Mouse (Mus musculus) cortical plate, adult 2 months (tissue): Measurements from ENCODE around the gene Coq6.

ENCODE experiments used
- CTCF ChIP-seq: fragments of 200-500 bp; IDR thresholded peaks from 2 replicates; pipeline ENCODE4 v1.5.1; 2011; ENCODE audit warnings: mild to moderate bottlenecking, control low read depth, low read length; ENCODE audit not compliant: insufficient read depth; ENCODE audit errors: extremely low read depth
- POLR2A ChIP-seq: fragments of 200-500 bp; IDR thresholded peaks from 2 replicates; pipeline ENCODE4 v1.6.1; 2011; ENCODE audit warnings: mild to moderate bottlenecking, low read length, control low read depth; ENCODE audit not compliant: insufficient read depth; ENCODE audit errors: extremely low read depth

- TF ChIP-seq CTCF = no peak
- TF ChIP-seq POLR2A = no peak
Measured at GRCm38 (mm10) chr12:84400653-84401052, 39.2 kb downstream of the Coq6 start.
